Mouse (Mus musculus): ENCODE measurements around the gene Sema3f. TPM values are rescaled to one million over a fixed set of nuclear protein-coding genes. Genes with fewer than 3 reads are reported as not detected.

Gene Sema3f
- polyA plus RNA-seq, 1 experiment from 2014 or later: 13.2 TPM

DNA sequence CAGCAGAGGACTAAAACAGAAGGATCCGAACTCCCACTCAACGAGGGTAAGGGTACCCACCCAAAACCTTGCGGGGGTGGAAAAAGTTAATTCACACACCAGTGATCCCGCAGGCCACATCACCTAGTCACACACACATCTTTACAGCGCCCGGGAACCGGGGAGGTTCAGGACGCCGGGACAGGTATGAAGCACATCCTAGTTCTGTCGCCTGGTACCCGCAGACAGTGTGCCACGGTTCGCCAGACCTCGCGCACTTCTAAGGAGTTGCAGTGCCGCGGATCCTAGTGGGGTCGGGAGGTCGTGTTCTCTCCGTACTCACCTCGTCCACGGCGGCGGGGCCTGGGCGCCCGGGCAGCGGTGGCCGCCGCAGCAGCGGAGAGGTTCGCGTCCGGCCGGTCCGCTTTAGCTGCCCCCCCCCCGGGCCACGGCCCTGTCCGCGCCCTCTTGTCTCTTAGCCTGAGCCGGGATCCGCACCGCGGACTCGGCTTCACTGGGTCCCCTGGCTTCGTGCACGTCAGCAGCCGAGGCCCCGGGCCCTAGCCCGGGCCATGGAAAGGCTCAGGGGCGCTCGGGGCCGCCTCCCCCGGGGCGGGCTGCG is 1.1 kb downstream of the Sema3f start:
- under 1% methylated on average over 50 of the region's 55 CpGs for WGBS
- H3K27me3 ChIP-seq: peaks cover 53% of the 10 kb centered on the region
- no peaks in the 10 kb centered on the region for H3K9me3 ChIP-seq
- H3K9ac ChIP-seq: peak overlapping the region; percentile 96
- H3K4me2 ChIP-seq: peak overlapping the region; percentile 90
- H3K27ac ChIP-seq (replicated peaks): peak overlapping the region; percentile 88
- ATAC-seq (ENCODE audit: low read depth): no peak
- H3K36me3 ChIP-seq: peaks cover 7% of the 10 kb centered on the region; the same call in 1 of the 2 replicates
- peaks cover 65% of the 10 kb centered on the region for H3K4me1 ChIP-seq (replicated peaks)
- peak overlapping the region; percentile 78 for H3K4me3 ChIP-seq

GRCm38 (mm10) chr9:107708439-107709095 is 1.7 kb downstream of the Sema3f start:
- Histone ChIP-seq H3K9me3 (no peaks in the 10 kb centered on the region), H3K27me3 (peaks cover 53% of the 10 kb centered on the region), H3K4me2 (peak overlapping the region; percentile 90), H3K4me1 (replicated peaks) (peaks cover 65% of the 10 kb centered on the region), H3K9ac (peak overlapping the region; percentile 96), H3K27ac (replicated peaks) (peak overlapping the region; percentile 88), H3K36me3 (peaks cover 8% of the 10 kb centered on the region; the same call in 1 of the 2 replicates), H3K4me3 (peak overlapping the region; percentile 78)
- no peak for ATAC-seq (ENCODE audit: low read depth)
- 2% methylated on average over 21 of the region's 21 CpGs for WGBS

DNA sequence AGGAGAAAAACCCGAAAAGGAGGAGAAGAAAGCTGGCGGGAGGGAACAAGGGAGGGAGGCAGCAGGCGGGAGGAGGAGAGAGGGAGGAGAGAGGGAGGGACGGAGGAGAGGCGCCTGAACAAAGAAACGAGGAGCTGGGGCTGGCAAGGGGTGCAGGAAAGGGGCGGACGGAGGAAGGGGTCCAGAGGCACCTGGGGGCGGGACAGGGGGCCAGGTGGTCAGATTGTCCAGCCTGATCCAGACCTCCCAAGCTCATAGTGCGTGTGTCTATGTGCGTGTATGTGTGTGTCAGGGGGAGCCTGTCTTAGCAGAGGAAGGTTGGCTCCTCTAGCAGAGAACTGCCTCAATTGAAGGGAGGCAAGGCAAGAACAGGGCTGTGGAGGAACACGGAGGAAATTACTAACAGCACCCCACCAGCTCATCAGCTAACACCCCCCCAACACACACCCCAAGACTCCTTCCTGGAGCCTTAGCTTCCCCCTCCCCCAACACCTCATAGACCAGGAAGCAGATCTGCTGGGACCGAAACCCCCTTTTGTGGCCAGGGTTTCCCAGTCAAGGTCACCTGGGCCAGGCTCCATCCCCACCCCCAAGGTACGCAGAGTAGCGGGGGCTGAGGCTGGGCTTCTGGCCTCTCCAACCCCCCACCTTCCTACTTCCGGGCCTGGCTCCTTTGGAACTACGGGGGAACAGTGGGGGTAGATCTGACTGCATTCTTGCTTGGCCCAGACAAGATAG is 2.4 kb downstream of the Sema3f start:
- Histone ChIP-seq H3K27ac (replicated peaks) (peak overlapping the region; percentile 88), H3K36me3 (peaks cover 15% of the 10 kb centered on the region), H3K4me1 (replicated peaks) (peaks cover 71% of the 10 kb centered on the region), H3K4me2 (peak overlapping the region; percentile 90), H3K27me3 (peaks cover 53% of the 10 kb centered on the region), H3K9ac (peak overlapping the region; percentile 96), H3K4me3 (peak overlapping the region; percentile 78), H3K9me3 (no peaks in the 10 kb centered on the region)
- WGBS: under 1% methylated on average over 17 of the region's 17 CpGs
- ATAC-seq (ENCODE audit: low read depth): peak; percentile 19

- 3% methylated on average over 14 of the region's 14 CpGs for WGBS
- H3K4me3 ChIP-seq: peak overlapping the region; percentile 78
- H3K4me2 ChIP-seq: peak overlapping the region; percentile 90
- peaks cover 53% of the 10 kb centered on the region for H3K27me3 ChIP-seq
- peak overlapping the region; percentile 88 for H3K27ac ChIP-seq (replicated peaks)
- ATAC-seq (ENCODE audit: low read depth): no peak
- H3K9ac ChIP-seq: peak overlapping the region; percentile 96
- H3K9me3 ChIP-seq: no peaks in the 10 kb centered on the region
- peaks cover 80% of the 10 kb centered on the region for H3K4me1 ChIP-seq (replicated peaks)
- peaks cover 20% of the 10 kb centered on the region for H3K36me3 ChIP-seq
Measured at GRCm38 (mm10) chr9:107706781-107707211, 3.5 kb downstream of the Sema3f start.

DNA sequence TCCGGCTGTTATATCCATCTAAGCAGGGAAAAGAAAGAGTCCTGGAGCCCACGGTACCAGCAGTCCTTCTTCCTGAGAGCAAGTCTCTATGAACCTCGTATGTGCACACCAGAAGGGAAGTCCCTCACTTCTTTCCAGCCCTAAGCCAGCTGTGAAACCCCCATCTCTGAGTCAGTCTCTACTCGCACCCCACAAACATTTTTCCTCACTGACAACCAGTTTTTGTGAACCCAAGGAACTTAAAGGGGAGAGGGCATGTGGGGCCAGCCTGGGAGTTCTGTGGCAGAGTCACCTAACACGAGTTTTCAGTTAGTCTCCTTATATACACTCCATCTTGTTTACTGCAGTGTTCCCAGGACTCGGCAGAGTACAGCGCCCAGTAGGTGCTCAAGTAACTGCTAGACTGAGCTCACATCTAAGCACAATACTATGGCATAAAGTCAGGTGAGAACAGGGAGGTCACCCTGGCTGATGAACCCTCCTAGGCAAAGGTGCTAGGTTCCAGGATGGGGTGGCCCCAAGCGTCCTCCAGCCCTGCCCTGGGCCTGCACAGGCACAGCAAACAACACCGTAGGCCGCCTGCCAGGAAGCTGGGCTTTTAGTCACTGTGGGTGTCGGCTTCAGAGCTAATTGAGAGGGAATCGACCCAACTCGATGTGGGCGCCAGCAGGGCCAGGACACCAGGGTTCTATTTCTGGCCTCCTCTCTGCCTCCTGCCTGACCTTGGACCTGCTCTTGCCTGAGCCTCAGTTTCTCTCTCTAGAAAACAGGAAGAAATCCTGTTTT is 6.7 kb downstream of the Sema3f start:
- H3K4me3 ChIP-seq: no peak overlapping the region
- peaks cover 20% of the 10 kb centered on the region for H3K36me3 ChIP-seq
- no peak overlapping the region for H3K9ac ChIP-seq
- WGBS: 53% methylated on average over 14 of the region's 14 CpGs
- H3K27me3 ChIP-seq: peaks cover 34% of the 10 kb centered on the region
- no peak for ATAC-seq (ENCODE audit: low read depth)
- no peak overlapping the region for H3K4me2 ChIP-seq
- no peaks in the 10 kb centered on the region for H3K9me3 ChIP-seq
- H3K27ac ChIP-seq (replicated peaks): no peak overlapping the region
- H3K4me1 ChIP-seq (replicated peaks): peaks cover 92% of the 10 kb centered on the region

- no peaks in the 10 kb centered on the region for H3K9me3 ChIP-seq
- no peak overlapping the region for H3K4me3 ChIP-seq
- H3K4me1 ChIP-seq (replicated peaks): peaks cover 92% of the 10 kb centered on the region
- no peak for ATAC-seq (ENCODE audit: low read depth)
- 0 out of 2 replicates have a peak overlapping the region, but pooled peaks have one; percentile 14 for H3K9ac ChIP-seq
- peaks cover 20% of the 10 kb centered on the region for H3K36me3 ChIP-seq
- H3K27me3 ChIP-seq: peaks cover 25% of the 10 kb centered on the region
- no peak overlapping the region for H3K4me2 ChIP-seq
- no peak overlapping the region; the same call in 1 of the 2 replicates for H3K27ac ChIP-seq (replicated peaks)
- 66% methylated on average over 3 of the region's 3 CpGs for WGBS
Measured at GRCm38 (mm10) chr9:107702606-107703185, 7.6 kb downstream of the Sema3f start.

GRCm38 (mm10) chr9:107701594-107701993 is 8.7 kb downstream of the Sema3f start:
- no peak overlapping the region; the same call in 1 of the 2 replicates for H3K27ac ChIP-seq (replicated peaks)
- no peak for ATAC-seq (ENCODE audit: low read depth)
- H3K27me3 ChIP-seq: peaks cover 17% of the 10 kb centered on the region
- 0 out of 2 replicates have a peak overlapping the region, but pooled peaks have one; percentile 22 for H3K9ac ChIP-seq
- no peak overlapping the region for H3K4me3 ChIP-seq
- 46% methylated on average over 12 of the region's 12 CpGs for WGBS
- H3K36me3 ChIP-seq: peaks cover 20% of the 10 kb centered on the region
- no peak overlapping the region for H3K4me2 ChIP-seq
- peaks cover 92% of the 10 kb centered on the region for H3K4me1 ChIP-seq (replicated peaks)
- H3K9me3 ChIP-seq: no peaks in the 10 kb centered on the region

- no peak for ATAC-seq (ENCODE audit: low read depth)
- Histone ChIP-seq H3K4me3 (no peak overlapping the region), H3K9me3 (no peaks in the 10 kb centered on the region), H3K9ac (peak overlapping the region; percentile 42), H3K27ac (replicated peaks) (0 out of 2 replicates have a peak overlapping the region, but pooled peaks have one; percentile 28), H3K4me2 (peak overlapping the region; percentile 26; the same call in 1 of the 2 replicates), H3K27me3 (0 out of 2 replicates have a peak, but pooled peaks cover 2% of the 10 kb centered on the region), H3K4me1 (replicated peaks) (peaks cover 91% of the 10 kb centered on the region), H3K36me3 (peaks cover 18% of the 10 kb centered on the region)
- WGBS: 37% methylated on average over 6 of the region's 6 CpGs
Measured at GRCm38 (mm10) chr9:107700114-107700571, 10.1 kb downstream of the Sema3f start.

GRCm38 (mm10) chr9:107699376-107699980 is 10.8 kb downstream of the Sema3f start:
- Histone ChIP-seq H3K4me3 (no peak overlapping the region), H3K4me1 (replicated peaks) (peaks cover 94% of the 10 kb centered on the region), H3K27me3 (no peaks in the 10 kb centered on the region), H3K9ac (peak overlapping the region; percentile 42), H3K36me3 (peaks cover 13% of the 10 kb centered on the region; the same call in 1 of the 2 replicates), H3K9me3 (no peaks in the 10 kb centered on the region), H3K4me2 (peak overlapping the region; percentile 26), H3K27ac (replicated peaks) (no peak overlapping the region; the same call in 1 of the 2 replicates)
- no peak for ATAC-seq (ENCODE audit: low read depth)
- 5% methylated on average over 9 of the region's 9 CpGs for WGBS

DNA sequence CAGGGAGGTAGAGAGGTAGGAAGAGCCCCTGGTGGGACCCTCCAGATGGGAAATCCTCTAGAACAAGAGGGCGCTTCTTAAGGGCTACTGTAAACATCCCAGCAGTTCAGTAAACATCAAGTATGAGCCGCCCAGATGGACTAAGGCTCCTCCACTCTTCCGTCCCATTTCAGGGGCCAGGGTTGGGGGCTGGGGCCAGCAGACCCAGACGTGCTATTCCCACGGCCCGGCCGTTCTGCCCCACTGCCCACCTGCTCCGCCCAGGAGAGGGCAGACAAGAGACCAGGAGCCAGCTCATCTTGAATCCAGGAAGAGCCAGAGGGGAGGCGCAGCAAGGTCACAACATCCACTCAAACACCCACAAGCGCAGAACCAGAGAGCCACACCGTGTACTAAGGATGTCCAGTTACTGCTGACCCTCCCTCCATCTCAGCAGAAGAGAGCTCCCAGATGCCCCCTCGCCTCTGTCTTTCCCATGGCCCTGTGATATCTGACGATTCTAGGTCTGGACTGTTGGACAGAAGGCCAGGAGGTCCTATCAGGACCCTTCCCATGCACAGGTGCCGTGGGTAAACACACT is 11.6 kb downstream of the Sema3f start:
- Histone ChIP-seq H3K4me2 (peak overlapping the region; percentile 26), H3K36me3 (peaks cover 13% of the 10 kb centered on the region; the same call in 1 of the 2 replicates), H3K4me3 (no peak overlapping the region), H3K4me1 (replicated peaks) (peaks cover 88% of the 10 kb centered on the region), H3K27ac (replicated peaks) (peak overlapping the region; percentile 46), H3K9me3 (no peaks in the 10 kb centered on the region), H3K9ac (peak overlapping the region; percentile 42; the same call in 1 of the 2 replicates), H3K27me3 (no peaks in the 10 kb centered on the region)
- ATAC-seq (ENCODE audit: low read depth): 0 out of 2 replicates have a peak, but pooled peaks have one; percentile 8
- WGBS: 16% methylated on average over 14 of the region's 14 CpGs

All from neural tube, embryonic 13.5 days (tissue).